25 mouse cellular contexts compared by ENCODE assay signal in genomic region chr8:72343725-72344124, GRCm38 (mm10). TPM values are rescaled to one million over a fixed set of nuclear protein-coding genes. Genes with fewer than 3 reads are reported as not detected.
A peak's percentile ranks its signal among the peaks of the same experiment; 100 is the strongest.
DNase-seq lines count a peak whose midpoint lies in the region; ATAC-seq and TF ChIP-seq lines count a peak whose summit lies in the region.
"Had no signal": no experiment of that assay in that cellular context is flagged by ENCODE, and none has a peak within 500 bp of the region (broad histone marks: within the 10 kb centered on the region; RNA-seq: fewer than 3 reads in every experiment).

No protein-coding gene starts in this region.

- no peaks in the 10 kb centered on the region for H3K27me3 ChIP-seq in heart, adult 2 months (ENCODE audit: control insufficient read depth, insufficient read depth, low read length)
- H3K27me3 ChIP-seq in midbrain, embryonic 14.5 days (ENCODE audit: control insufficient read depth, insufficient read depth, low read length): no peaks in the 10 kb centered on the region
- no peaks in the 10 kb centered on the region for H3K27me3 ChIP-seq in hindbrain, embryonic 10.5 days (ENCODE audit: insufficient read depth, poor library complexity, severe bottlenecking)
- H3K27me3 ChIP-seq: embryonic facial prominence, embryonic 15.5 days; forebrain, embryonic 15.5 days; midbrain, embryonic 12.5 days; neural tube, embryonic 13.5 days; stomach, embryonic 15.5 days had no signal

- no peak for TF ChIP-seq EP300 in heart, adult 2 months (IDR thresholded peaks at IDR 0.05; ENCODE audit: insufficient read depth, low read depth, low read length)

- intact Hi-C loops in heart, adult 2 months (cut with DNase I): no loop called here

- DNase-seq in heart, adult 2 months: no peak
- no peak for DNase-seq in heart, adult 11 months
- DNase-seq in spleen, postnatal 36 days (ENCODE audit: low spot score in 2 of 2): peak; percentile 72 to 77
- DNase-seq in spleen, adult 12 weeks (ENCODE audit: low spot score): no peak
- DNase-seq in midbrain, embryonic 14.5 days: no peak
- DNase-seq in lung, postnatal 36 days: no peak
- DNase-seq in hindbrain, embryonic 10.5 days (ENCODE audit: low spot score): no peak
- DNase-seq: adrenal gland, postnatal 36 days; cerebellum, adult 9-11 months; gastrocnemius, postnatal 36 days; kidney, postnatal 4 days; layer of hippocampus, adult 9-11 months; liver; thymus, postnatal 25 days had no signal

- no peaks in the 10 kb centered on the region for H3K36me3 ChIP-seq in heart, adult 2 months (ENCODE audit: control insufficient read depth, insufficient read depth, low read length)
- H3K36me3 ChIP-seq in midbrain, embryonic 14.5 days (ENCODE audit: control insufficient read depth, insufficient read depth, low read length): peaks cover 81% of the 10 kb centered on the region
- peaks cover 95% of the 10 kb centered on the region for H3K36me3 ChIP-seq in hindbrain, embryonic 10.5 days

- H3K9me3 ChIP-seq in midbrain, embryonic 14.5 days (ENCODE audit: control insufficient read depth, low read length): no peaks in the 10 kb centered on the region
- no peaks in the 10 kb centered on the region for H3K9me3 ChIP-seq in hindbrain, embryonic 10.5 days
- H3K9me3 ChIP-seq: embryonic facial prominence, embryonic 15.5 days; forebrain, embryonic 15.5 days; heart, embryonic 10.5 days; limb, embryonic 10.5 days; midbrain, embryonic 12.5 days; neural tube, embryonic 13.5 days; stomach, embryonic 15.5 days had no signal

- 73% methylated on average over 4 of the region's 4 CpGs for whole genome bisulfite sequencing in heart, adult 2 months
- WGBS in midbrain, embryonic 14.5 days: 90% methylated on average over 4 of the region's 4 CpGs
- WGBS in hindbrain, embryonic 10.5 days: 81% methylated on average over 4 of the region's 4 CpGs

- H3K4me2 ChIP-seq in midbrain, embryonic 14.5 days (ENCODE audit: low read length): no peak overlapping the region
- H3K4me2 ChIP-seq: embryonic facial prominence, embryonic 15.5 days; forebrain, embryonic 15.5 days; midbrain, embryonic 12.5 days; neural tube, embryonic 13.5 days; stomach, embryonic 15.5 days had no signal

- ATAC-seq in megakaryocyte, adult 5-6 weeks (ENCODE audit: poor library complexity, severe bottlenecking): 0 out of 2 replicates have a peak, but pooled peaks have one; percentile 28
- no peak for ATAC-seq in midbrain, embryonic 14.5 days (ENCODE audit: low FRiP score, low TSS enrichment)
- ATAC-seq: forebrain, embryonic 15.5 days; hindbrain, embryonic 16.5 days; intestine, postnatal 0 days; lung, postnatal 0 days had no signal

- H3K4me1 ChIP-seq in heart, adult 2 months (ENCODE audit: control insufficient read depth, insufficient read depth, low read length): no peaks in the 10 kb centered on the region
- H3K4me1 ChIP-seq in midbrain, embryonic 14.5 days (ENCODE audit: control insufficient read depth, insufficient read depth, low read length): no peaks in the 10 kb centered on the region
- H3K4me1 ChIP-seq in hindbrain, embryonic 10.5 days (replicated peaks): no peaks in the 10 kb centered on the region
- H3K4me1 ChIP-seq: embryonic facial prominence, embryonic 15.5 days; forebrain, embryonic 15.5 days; limb, embryonic 10.5 days; midbrain, embryonic 12.5 days; neural tube, embryonic 13.5 days; stomach, embryonic 15.5 days had no signal

- TF ChIP-seq POLR2A in heart, adult 2 months (IDR thresholded peaks at IDR 0.05; ENCODE audit: insufficient read depth, low read depth, low read length): no peak

- H3K79me2 ChIP-seq in heart, adult 2 months (replicated peaks; ENCODE audit: control insufficient read depth, insufficient read depth, low read length): no peaks in the 10 kb centered on the region

- TF ChIP-seq CTCF in heart, adult 2 months (IDR thresholded peaks at IDR 0.05): no peak

- peak overlapping the region; percentile 23; the same call in 1 of the 2 replicates for H3K27ac ChIP-seq in heart, adult 2 months
- no peak overlapping the region for H3K27ac ChIP-seq in midbrain, embryonic 14.5 days (replicated peaks; ENCODE audit: low read depth, low read length)
- H3K27ac ChIP-seq in hindbrain, embryonic 10.5 days: no peak overlapping the region
- H3K27ac ChIP-seq: embryonic facial prominence, embryonic 15.5 days; heart, embryonic 10.5 days; limb, embryonic 10.5 days; midbrain, embryonic 12.5 days; neural tube, embryonic 13.5 days; stomach, embryonic 15.5 days had no signal

- no peak overlapping the region for H3K9ac ChIP-seq in heart, adult 2 months (ENCODE audit: low read depth, low read length)
- no peak overlapping the region for H3K9ac ChIP-seq in midbrain, embryonic 14.5 days (replicated peaks; ENCODE audit: low read length)
- H3K9ac ChIP-seq: embryonic facial prominence, embryonic 15.5 days; forebrain, embryonic 15.5 days; midbrain, embryonic 12.5 days; neural tube, embryonic 13.5 days; stomach, embryonic 15.5 days had no signal

- no peak overlapping the region for H3K4me3 ChIP-seq in heart, adult 2 months
- no peak overlapping the region for H3K4me3 ChIP-seq in midbrain, embryonic 14.5 days (replicated peaks; ENCODE audit: low read depth, low read length)
- H3K4me3 ChIP-seq in hindbrain, embryonic 10.5 days: no peak overlapping the region
- H3K4me3 ChIP-seq: embryonic facial prominence, embryonic 15.5 days; forebrain, embryonic 15.5 days; heart, embryonic 10.5 days; limb, embryonic 10.5 days; midbrain, embryonic 12.5 days; neural tube, embryonic 13.5 days; stomach, embryonic 15.5 days had no signal

RNA-seq across cellular contexts. Expression of gene Klf2, which starts 24.9 kb away (rescaled TPM):
- 10 to 100 TPM; 76.0 to 92.7 TPM for total RNA-seq in heart, adult 2 months (2021)
- polyA plus RNA-seq in heart, adult 2 months (2012; rRNA removed): 21.1 and 42.6 TPM in 2 replicates
- 70.6 and 72.1 TPM in 2 replicates for total RNA-seq in megakaryocyte, adult 5-6 weeks (2015)
- 18.9 and 25.5 TPM in 2 replicates for total RNA-seq in megakaryocyte, adult 5-6 weeks (2017)
- 3.1 and 5.7 TPM in 2 replicates for polyA plus RNA-seq in midbrain, embryonic 14.5 days (2014; fragmentation: Nextera tagmentation; extraction: Ambion mirVana)
- polyA plus RNA-seq in hindbrain, embryonic 10.5 days (2016; fragmentation: Nextera tagmentation; extraction: Ambion mirVana): 3.9 and 5.8 TPM in 2 replicates

RNA-seq across cellular contexts. Expression of gene Gm10282, which starts 38.7 kb away (rescaled TPM):
- 1 to 10 TPM; 6.7 to 8.5 TPM for total RNA-seq in heart, adult 2 months (2021)
- 1.1 and 2.9 TPM in 2 replicates for polyA plus RNA-seq in heart, adult 2 months (2012; rRNA removed)
- 40.0 and 43.6 TPM in 2 replicates for total RNA-seq in megakaryocyte, adult 5-6 weeks (2015)
- 40.6 and 43.1 TPM in 2 replicates for total RNA-seq in megakaryocyte, adult 5-6 weeks (2017)
- polyA plus RNA-seq in midbrain, embryonic 14.5 days (2014; fragmentation: Nextera tagmentation; extraction: Ambion mirVana): 13.6 and 18.2 TPM in 2 replicates
- polyA plus RNA-seq in hindbrain, embryonic 10.5 days (2016; fragmentation: Nextera tagmentation; extraction: Ambion mirVana): 31.5 and 33.0 TPM in 2 replicates

Comparison
In these comparisons a context has a peak if more than half of its experiments do, and no peak if none do; other contexts are left out.
1. DNase-seq: peak in spleen, postnatal 36 days (2 of 2); none in heart, adult 2 months (0 of 2), heart, adult 11 months (single experiment), spleen, adult 12 weeks (single experiment), midbrain, embryonic 14.5 days (single experiment), lung, postnatal 36 days (single experiment) and hindbrain, embryonic 10.5 days (single experiment).